Mouse (Mus musculus) kidney, postnatal 25 days (tissue): ENCODE measurements around the gene Lmod2.

ENCODE experiments used
- DNase-seq, 2 experiments: peaks; one replicate each; pipeline ENCODE4 v3.0.0; 2021; ENCODE audit warnings: mixed read lengths in 2 of 2

Gene Lmod2

GRCm38 (mm10) chr6:24602993-24603392 lies 5.4 kb downstream of the Lmod2 start:
- no peak for DNase-seq

GRCm38 (mm10) chr6:24604289-24604688 lies 6.7 kb downstream of the Lmod2 start:
- DNase-seq: no peak

GRCm38 (mm10) chr6:24605631-24606030 lies 8.1 kb downstream of the Lmod2 start:
- DNase-seq: no peak

- no peak for DNase-seq
These were observed 8.9 kb downstream of the Lmod2 start for GRCm38 (mm10) chr6:24606512-24606911.

GRCm38 (mm10) chr6:24607531-24607930 lies 10.0 kb downstream of the Lmod2 start:
- DNase-seq: no peak

GRCm38 (mm10) chr6:24608129-24608528 lies 10.6 kb downstream of the Lmod2 start:
- no peak for DNase-seq

GRCm38 (mm10) chr6:24608682-24609081 lies 11.1 kb downstream of the Lmod2 start:
- DNase-seq: no peak

GRCm38 (mm10) chr6:24609531-24609930 lies 12.0 kb downstream of the Lmod2 start:
- DNase-seq: no peak

GRCm38 (mm10) chr6:24610358-24610757 lies 12.8 kb downstream of the Lmod2 start:
- DNase-seq: no peak

- DNase-seq: no peak
These were observed 14.7 kb downstream of the Lmod2 start for GRCm38 (mm10) chr6:24612074-24612755.

- no peak for DNase-seq
These were observed 15.8 kb downstream of the Lmod2 start for GRCm38 (mm10) chr6:24613346-24613745.

GRCm38 (mm10) chr6:24613918-24614317 lies 16.4 kb downstream of the Lmod2 start:
- DNase-seq: no peak

- DNase-seq: no peak
These were observed 19.2 kb downstream of the Lmod2 start for GRCm38 (mm10) chr6:24616746-24617145.

GRCm38 (mm10) chr6:24619285-24620045 lies 21.9 kb downstream of the Lmod2 start:
- peak in 1 of 2 experiments; percentile 34 for DNase-seq

GRCm38 (mm10) chr6:24620936-24621335 lies 23.4 kb downstream of the Lmod2 start:
- DNase-seq: no peak

GRCm38 (mm10) chr6:24622098-24622497 lies 24.5 kb downstream of the Lmod2 start:
- DNase-seq: no peak

- peak; percentile 36 to 79 for DNase-seq
These were observed 30.0 kb downstream of the Lmod2 start for GRCm38 (mm10) chr6:24627586-24628030.

- DNase-seq: no peak
These were observed 30.9 kb downstream of the Lmod2 start for GRCm38 (mm10) chr6:24628499-24628898.

- DNase-seq: peak in 1 of 2 experiments; percentile 9
These were observed 34.5 kb downstream of the Lmod2 start for GRCm38 (mm10) chr6:24632061-24632460.

- DNase-seq: no peak
These were observed 36.5 kb downstream of the Lmod2 start for GRCm38 (mm10) chr6:24634065-24634464.

GRCm38 (mm10) chr6:24635814-24636213 lies 38.3 kb downstream of the Lmod2 start:
- DNase-seq: peak; percentile 39 to 42

GRCm38 (mm10) chr6:24641286-24641685 lies 43.7 kb downstream of the Lmod2 start:
- DNase-seq: no peak

- DNase-seq: no peak
These were observed 44.6 kb downstream of the Lmod2 start for GRCm38 (mm10) chr6:24642161-24642560.

GRCm38 (mm10) chr6:24642960-24643359 lies 45.4 kb downstream of the Lmod2 start:
- no peak for DNase-seq
